Mouse (Mus musculus) kidney, adult 2 months (tissue): Measurements from ENCODE around the gene Skida1.
A peak's percentile ranks its signal among the peaks of the same experiment; 100 is the strongest.

Source experiments
- CTCF ChIP-seq: fragments of 200-500 bp; conservative IDR thresholded peaks from 2 replicates; pipeline ENCODE4 v1.5.1; 2011; ENCODE audit warnings: low read depth, mild to moderate bottlenecking, control low read depth, low read length, moderate library complexity, mixed read lengths; ENCODE audit not compliant: insufficient read depth, insufficient read length
- POLR2A ChIP-seq: fragments of 200-500 bp; IDR thresholded peaks from one replicate; pipeline ENCODE4 v1.6.1; 2011; ENCODE audit warnings: low read depth, low read length, control low read depth

DNA sequence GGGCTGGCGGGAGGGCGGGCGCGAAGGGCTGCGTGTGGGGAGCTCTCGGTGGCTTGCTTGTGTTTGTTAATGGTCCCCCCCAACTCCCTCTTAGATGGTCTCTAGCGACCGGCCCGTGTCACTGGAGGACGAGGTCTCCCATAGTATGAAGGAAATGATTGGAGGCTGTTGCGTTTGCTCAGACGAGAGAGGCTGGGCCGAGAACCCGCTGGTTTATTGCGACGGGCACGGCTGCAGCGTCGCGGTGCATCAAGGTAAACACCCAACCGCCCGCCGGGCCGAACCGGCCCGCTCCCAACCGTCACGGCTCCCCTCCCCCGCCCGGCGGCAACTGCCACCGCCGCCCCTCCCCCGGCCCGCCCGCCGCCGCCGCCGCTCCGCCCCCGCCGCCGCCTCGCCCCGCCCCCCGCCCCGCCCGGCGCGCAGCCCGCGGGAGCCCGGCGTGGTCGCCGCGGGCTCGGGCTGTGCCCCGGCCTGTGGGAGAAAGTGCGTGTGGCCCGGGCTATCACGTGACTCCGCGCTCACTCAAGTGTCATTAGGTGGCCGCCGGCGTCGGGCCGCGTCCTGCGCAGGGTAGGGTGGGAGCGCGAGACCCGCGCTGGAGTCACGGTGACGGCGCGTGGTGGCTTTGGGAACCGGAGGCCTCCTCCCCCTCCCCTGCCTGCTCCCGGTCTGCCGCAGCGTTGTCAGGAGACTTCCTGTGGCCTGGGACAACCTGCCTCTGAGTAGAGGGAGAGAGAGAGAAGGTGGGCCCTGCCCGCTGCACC is 16.3 kb upstream of the Skida1 start:
- no peak for TF ChIP-seq CTCF
- TF ChIP-seq POLR2A: peak; percentile 47
